Mouse (Mus musculus) heart, adult 18-20 months (tissue): Measurements from ENCODE around the gene Slco2a1. TPM values are rescaled to one million over a fixed set of nuclear protein-coding genes. Genes with fewer than 3 reads are reported as not detected.

Experiments
- DNase-seq, 2 experiments: peaks; one replicate each; pipeline ENCODE4 v3.0.0; 2021 to 2022; ENCODE audit warnings: mixed read lengths in 1 of 2
- total RNA-seq, 2 experiments: library from RNA; stranded (reverse); gene quantifications; 2 replicates each; pipeline ENCODE4 v1.2.3; 2021

Slco2a1 gene
- total RNA-seq, 2 experiments from 2014 or later, result 1.8 to 3.8 TPM

- DNase-seq, result no peak
These were observed 130.3 kb downstream of the Slco2a1 start for GRCm38 (mm10) chr9:103118651-103119275.

DNA sequence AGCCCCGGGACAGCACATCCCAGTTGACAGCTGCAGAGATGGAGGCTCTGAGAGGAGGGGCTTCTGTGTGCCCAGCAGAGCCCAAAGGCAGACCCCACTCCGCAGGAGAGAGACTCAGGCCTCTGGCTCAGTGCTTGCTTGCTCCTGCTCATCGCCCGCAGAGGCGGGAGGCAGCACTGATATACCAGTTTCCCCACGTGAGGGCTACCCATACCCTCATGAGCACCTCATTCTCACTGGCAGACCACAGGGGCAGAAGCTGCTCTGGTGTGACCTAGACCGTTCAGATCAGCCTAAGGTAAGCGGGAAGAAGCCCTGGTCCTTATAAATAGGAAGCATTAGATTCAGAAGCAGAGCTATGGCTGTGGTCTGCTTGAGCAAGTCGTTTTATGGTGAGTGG is 131.3 kb downstream of the Slco2a1 start:
- no peak for DNase-seq

DNA sequence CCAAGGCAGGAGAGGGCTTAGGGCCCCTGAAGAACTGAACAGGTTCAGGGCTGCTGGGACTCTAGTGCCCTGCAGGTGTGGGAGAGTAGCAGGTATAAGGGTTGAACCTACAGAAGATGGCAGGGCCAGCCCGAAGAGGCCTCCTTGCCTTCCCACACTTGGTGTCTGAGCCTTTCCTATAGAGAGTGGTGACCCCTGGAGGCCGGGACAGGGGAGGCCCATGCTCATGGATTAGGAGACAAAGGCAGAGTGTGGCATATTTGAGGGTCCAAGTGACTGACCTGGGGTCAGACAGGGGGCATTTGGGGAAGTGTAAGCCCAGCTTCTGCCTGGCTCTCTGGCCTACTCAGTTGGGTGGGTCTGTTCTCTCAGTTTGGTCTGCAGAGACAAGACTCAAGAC is 131.7 kb downstream of the Slco2a1 start:
- DNase-seq, result no peak

- no peak for DNase-seq
These were observed 133.0 kb downstream of the Slco2a1 start for GRCm38 (mm10) chr9:103121546-103121945.

DNA sequence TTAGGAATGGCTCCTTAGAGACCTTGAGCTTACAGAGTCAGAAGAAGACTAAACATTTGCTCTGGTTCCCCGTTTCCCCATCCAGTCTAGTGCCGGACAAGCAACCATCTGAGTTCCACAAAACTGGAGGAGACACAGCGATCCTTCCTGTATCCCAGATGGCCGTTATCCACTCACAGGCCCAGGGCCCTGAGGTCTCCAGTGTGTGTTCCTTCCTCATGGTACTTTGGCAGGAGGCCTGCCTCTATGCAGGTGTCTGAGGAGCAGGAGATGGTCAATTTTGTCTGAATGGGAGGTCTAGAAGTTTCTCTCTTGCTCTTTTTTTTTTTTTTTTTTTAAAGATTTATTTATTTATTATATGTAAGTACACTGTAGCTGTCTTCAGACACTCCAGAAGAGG is 136.2 kb downstream of the Slco2a1 start:
- DNase-seq, result no peak

- no peak for DNase-seq
These were observed 145.1 kb downstream of the Slco2a1 start for GRCm38 (mm10) chr9:103133493-103134124.

- no peak for DNase-seq
These were observed 146.0 kb downstream of the Slco2a1 start for GRCm38 (mm10) chr9:103134450-103135030.

DNA sequence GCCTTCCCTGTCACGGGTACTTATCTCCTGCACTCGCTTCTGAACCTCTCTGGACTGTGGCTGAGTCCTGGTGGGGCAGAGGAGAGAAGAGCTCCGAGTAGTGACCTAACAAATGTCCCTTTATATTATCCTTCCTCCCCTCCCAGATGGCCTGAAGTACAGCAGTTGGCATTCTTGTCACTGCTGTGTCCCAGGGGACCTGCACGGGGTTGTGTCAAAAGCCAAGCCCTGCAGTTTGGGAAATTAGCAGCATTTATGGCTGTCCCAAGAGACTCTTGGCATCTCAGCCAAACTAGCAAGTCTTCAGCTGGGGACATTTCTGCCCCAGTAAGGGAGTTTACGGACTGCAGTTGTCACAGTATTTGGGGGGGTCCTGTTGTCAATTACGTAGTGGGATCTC is 151.0 kb downstream of the Slco2a1 start:
- DNase-seq, result no peak

DNA sequence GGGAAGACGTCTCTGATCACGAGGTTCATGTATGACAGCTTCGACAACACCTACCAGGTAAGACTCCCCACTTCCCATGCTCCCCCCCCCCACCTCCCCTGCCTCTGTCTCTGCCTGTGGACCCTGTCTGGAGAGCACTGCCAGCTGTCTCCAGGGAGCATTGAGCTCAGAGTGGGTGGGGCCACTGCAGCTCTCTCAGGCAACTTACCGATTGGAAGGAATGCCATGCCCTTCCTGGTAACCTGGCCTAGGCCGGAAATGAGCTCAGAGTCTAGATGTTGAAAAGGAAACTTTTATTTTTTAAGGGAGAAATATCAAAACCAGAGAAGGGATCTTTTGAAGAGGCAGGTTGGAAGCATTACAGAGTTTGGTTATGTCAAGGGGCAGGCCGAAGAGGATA is 151.9 kb downstream of the Slco2a1 start:
- no peak for DNase-seq

GRCm38 (mm10) chr9:103141266-103141665 is 152.8 kb downstream of the Slco2a1 start:
- no peak for DNase-seq

GRCm38 (mm10) chr9:103143881-103144280 is 155.4 kb downstream of the Slco2a1 start:
- DNase-seq, result no peak

DNA sequence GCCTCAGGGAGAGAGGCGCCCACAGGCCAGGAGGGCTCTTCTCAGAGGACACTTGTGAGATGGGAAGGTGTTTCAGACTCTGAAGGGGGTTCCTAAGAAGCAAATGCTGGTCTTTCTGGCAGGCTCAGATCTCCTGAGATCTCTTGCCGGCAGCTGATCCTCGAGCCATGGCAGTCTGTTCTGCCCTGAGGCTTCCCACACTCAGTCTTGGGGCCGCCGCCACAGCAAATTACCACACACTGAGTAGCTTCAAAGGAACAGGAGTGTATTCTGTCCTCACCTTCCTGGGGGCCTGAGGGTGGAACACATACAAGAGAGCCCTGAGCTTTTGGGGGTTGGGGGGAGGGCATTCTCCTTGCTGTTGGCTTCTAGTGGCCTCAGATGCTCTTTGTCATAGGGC is 156.8 kb downstream of the Slco2a1 start:
- no peak for DNase-seq

Other genes starting within 250 kb of the Slco2a1 start
- 10 to 100 TPM; 35.6 to 40.0 TPM for gene Ryk, start 153.8 kb upstream of the Slco2a1 start, total RNA-seq
- gene Rab6b, start 123.1 kb downstream of the Slco2a1 start, total RNA-seq, result 1 to 10 TPM; 1.2 to 1.8 TPM
- gene Srprb, start 213.4 kb downstream of the Slco2a1 start, total RNA-seq, result 10 to 100 TPM; 19.3 to 23.4 TPM
- 1 to 10 TPM; 5.5 to 6.7 TPM for gene Gm20425, start 241.6 kb downstream of the Slco2a1 start, total RNA-seq
- gene Trf, start 241.7 kb downstream of the Slco2a1 start, total RNA-seq, result 10 to 100 TPM; 44.2 to 67.1 TPM